Mouse (Mus musculus): ENCODE results near the gene Tbc1d22b. TPM values are rescaled to one million over a fixed set of nuclear protein-coding genes. Genes with fewer than 3 reads are reported as not detected.

The Tbc1d22b gene
- polyA plus RNA-seq, 1 experiment from 2014 or later, result 26.1 TPM

DNA sequence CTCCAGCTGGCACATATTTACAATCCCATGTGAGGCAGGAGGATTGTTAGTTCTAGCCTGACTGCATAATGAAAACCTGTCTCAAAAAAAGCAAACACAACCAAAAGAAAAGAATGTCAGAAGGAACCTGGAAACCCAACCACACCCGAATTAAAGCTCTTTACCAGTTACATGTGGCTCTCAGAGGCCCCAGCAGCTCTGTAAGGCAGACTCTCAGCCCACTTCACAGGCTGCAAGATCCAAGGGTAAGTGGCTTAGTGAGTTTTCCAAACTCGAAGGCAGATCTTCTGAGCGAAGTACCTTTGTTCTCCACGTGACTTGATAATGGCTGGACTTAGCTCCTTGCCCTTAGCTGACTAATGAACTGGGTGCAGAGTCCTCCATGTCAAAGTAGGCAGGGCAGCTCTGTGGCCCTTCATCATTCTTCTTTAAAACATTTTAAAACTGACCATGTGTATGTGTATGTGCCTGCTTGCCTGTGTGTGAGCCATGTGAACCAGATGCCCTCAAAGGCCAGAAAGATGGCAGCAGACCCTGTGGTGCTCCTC lies 30.1 kb downstream of the Tbc1d22b start:
- Histone ChIP-seq H3K9ac (replicated peaks) (no peak overlapping the region), H3K36me3 (peaks cover 81% of the 10 kb centered on the region), H3K27me3 (no peaks in the 10 kb centered on the region), H3K4me3 (replicated peaks) (no peak overlapping the region), H3K4me1 (replicated peaks) (no peaks in the 10 kb centered on the region), H3K9me3 (no peaks in the 10 kb centered on the region), H3K27ac (no peak overlapping the region), H3K4me2 (replicated peaks) (no peak overlapping the region)
- 84% methylated on average over 4 of the region's 4 CpGs for WGBS
- no peak for ATAC-seq

DNA sequence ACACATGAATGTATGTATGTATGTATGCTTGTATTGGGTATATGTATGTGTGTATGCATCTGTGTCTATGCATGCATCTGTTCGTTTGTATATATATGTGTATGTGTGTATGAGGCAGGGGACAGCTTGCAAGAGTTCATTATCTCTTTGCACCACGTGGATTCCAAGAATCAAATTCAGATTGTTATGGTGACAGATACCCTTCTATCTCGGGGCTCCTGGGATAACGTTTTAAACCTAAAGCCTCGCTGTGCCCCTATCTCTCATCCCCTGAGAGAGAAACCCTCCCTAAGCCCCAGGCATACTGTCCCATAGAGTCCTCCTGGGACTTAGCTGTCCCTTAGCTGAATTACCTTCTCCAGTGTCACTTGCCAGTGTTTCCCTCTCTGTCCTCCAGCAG lies 34.0 kb downstream of the Tbc1d22b start:
- Histone ChIP-seq H3K9me3 (no peaks in the 10 kb centered on the region), H3K4me1 (replicated peaks) (peaks cover 3% of the 10 kb centered on the region; the same call in 1 of the 2 replicates), H3K9ac (replicated peaks) (no peak overlapping the region), H3K4me3 (replicated peaks) (no peak overlapping the region), H3K27ac (no peak overlapping the region), H3K27me3 (no peaks in the 10 kb centered on the region), H3K36me3 (peaks cover 59% of the 10 kb centered on the region), H3K4me2 (replicated peaks) (no peak overlapping the region)
- WGBS, result 84% methylated on average over 5 of the region's 5 CpGs
- no peak for ATAC-seq

DNA sequence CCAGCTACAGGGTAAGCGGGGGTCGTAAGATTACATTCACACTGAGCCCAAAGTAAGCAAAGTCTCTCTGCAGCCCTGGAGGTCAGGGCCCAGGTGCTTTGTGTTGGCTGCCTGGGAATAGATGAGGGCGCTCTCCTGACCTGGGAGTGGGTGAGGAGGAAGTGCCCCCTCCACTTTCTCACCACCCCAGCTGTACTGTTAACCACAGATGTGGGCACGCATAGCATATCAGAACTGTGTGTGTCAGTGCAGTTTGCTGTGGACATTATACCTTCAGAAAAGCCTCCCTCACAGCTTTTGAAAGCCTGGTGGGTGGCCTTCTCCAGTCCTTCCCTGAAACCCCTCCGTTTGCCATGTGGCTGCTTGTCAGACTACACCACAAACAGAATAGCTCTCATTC lies 34.7 kb downstream of the Tbc1d22b start:
- H3K9ac ChIP-seq (replicated peaks), result no peak overlapping the region
- 84% methylated on average over 5 of the region's 5 CpGs for WGBS
- H3K4me2 ChIP-seq (replicated peaks), result no peak overlapping the region
- peaks cover 10% of the 10 kb centered on the region for H3K4me1 ChIP-seq (replicated peaks)
- no peaks in the 10 kb centered on the region for H3K27me3 ChIP-seq
- peaks cover 52% of the 10 kb centered on the region for H3K36me3 ChIP-seq
- H3K9me3 ChIP-seq, result no peaks in the 10 kb centered on the region
- no peak overlapping the region for H3K27ac ChIP-seq
- ATAC-seq, result no peak
- H3K4me3 ChIP-seq (replicated peaks), result no peak overlapping the region

DNA sequence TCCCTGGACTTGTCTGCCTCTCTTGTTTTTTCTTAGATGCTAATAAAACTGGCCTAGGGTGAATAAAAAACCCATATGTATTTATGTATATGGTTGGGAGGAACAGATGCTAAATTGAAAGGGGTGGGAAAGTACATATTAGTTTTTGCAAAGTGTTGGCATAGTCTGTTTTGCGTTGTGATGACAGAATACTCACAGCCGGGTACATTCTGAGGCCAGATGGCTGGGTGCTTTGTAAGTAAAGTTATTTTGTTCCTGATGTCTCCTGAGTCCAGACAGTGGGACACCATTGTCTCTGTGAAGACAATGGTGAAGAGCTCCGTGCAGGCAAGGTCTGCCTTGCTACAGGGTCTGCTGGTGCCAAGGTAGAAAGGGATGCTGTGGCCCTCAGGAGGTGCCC lies 35.2 kb downstream of the Tbc1d22b start:
- peaks cover 14% of the 10 kb centered on the region for H3K4me1 ChIP-seq (replicated peaks)
- H3K27me3 ChIP-seq, result no peaks in the 10 kb centered on the region
- WGBS, result 69% methylated on average over 3 of the region's 3 CpGs
- no peak overlapping the region for H3K4me3 ChIP-seq (replicated peaks)
- H3K36me3 ChIP-seq, result peaks cover 47% of the 10 kb centered on the region
- no peak overlapping the region for H3K9ac ChIP-seq (replicated peaks)
- no peak for ATAC-seq
- H3K27ac ChIP-seq, result no peak overlapping the region
- H3K4me2 ChIP-seq (replicated peaks), result no peak overlapping the region
- no peaks in the 10 kb centered on the region for H3K9me3 ChIP-seq

DNA sequence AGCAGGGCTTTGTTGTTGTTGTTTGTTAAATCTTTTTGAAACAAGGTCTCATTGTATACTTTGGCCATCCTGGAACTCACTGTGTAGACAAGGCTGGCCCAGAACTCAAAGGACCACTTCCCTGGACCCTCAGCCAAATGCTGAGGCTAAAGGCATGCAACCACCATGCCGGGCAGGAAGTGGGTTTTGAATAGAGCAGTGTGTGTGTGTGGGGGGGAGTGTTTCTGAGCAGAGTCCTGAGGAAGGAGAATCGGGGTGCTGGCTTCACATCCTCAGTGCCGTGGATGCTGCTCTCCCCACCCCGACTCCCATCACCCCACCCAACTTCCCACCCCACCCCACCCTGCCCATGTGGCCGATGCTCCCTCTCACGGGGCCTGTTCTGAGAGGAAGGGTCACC lies 35.9 kb downstream of the Tbc1d22b start:
- Histone ChIP-seq H3K9me3 (no peaks in the 10 kb centered on the region), H3K4me1 (replicated peaks) (peaks cover 18% of the 10 kb centered on the region), H3K27ac (no peak overlapping the region), H3K36me3 (peaks cover 44% of the 10 kb centered on the region), H3K4me3 (replicated peaks) (no peak overlapping the region), H3K27me3 (no peaks in the 10 kb centered on the region), H3K4me2 (replicated peaks) (no peak overlapping the region), H3K9ac (replicated peaks) (no peak overlapping the region)
- no peak for ATAC-seq
- 94% methylated on average over 6 of the region's 6 CpGs for WGBS

DNA sequence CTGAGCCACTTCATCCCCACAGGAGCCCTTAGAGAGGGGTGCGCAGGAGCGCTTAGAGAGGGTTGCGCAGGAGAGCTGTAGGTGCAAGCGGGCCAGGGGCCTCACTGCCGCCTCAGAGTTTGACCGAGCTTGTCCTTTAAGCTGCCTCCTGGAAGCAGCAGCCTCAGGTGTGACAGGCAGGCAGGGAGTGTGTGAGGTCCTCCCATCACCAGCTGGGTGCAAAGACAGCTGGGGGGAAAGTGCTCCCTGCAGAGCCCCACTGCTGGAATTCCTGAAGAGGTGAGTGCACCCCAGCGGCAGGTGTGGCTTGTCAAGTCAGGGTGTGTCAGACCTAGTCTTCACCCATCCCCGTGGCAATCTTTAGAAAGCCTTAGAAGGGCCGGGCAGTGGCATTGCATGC lies 37.3 kb downstream of the Tbc1d22b start:
- no peak overlapping the region for H3K4me2 ChIP-seq (replicated peaks)
- no peak overlapping the region for H3K9ac ChIP-seq (replicated peaks)
- no peaks in the 10 kb centered on the region for H3K27me3 ChIP-seq
- WGBS, result 85% methylated on average over 9 of the region's 9 CpGs
- H3K4me1 ChIP-seq (replicated peaks), result peaks cover 18% of the 10 kb centered on the region
- H3K4me3 ChIP-seq (replicated peaks), result no peak overlapping the region
- H3K27ac ChIP-seq, result no peak overlapping the region
- H3K9me3 ChIP-seq, result no peaks in the 10 kb centered on the region
- ATAC-seq, result no peak
- peaks cover 32% of the 10 kb centered on the region for H3K36me3 ChIP-seq

DNA sequence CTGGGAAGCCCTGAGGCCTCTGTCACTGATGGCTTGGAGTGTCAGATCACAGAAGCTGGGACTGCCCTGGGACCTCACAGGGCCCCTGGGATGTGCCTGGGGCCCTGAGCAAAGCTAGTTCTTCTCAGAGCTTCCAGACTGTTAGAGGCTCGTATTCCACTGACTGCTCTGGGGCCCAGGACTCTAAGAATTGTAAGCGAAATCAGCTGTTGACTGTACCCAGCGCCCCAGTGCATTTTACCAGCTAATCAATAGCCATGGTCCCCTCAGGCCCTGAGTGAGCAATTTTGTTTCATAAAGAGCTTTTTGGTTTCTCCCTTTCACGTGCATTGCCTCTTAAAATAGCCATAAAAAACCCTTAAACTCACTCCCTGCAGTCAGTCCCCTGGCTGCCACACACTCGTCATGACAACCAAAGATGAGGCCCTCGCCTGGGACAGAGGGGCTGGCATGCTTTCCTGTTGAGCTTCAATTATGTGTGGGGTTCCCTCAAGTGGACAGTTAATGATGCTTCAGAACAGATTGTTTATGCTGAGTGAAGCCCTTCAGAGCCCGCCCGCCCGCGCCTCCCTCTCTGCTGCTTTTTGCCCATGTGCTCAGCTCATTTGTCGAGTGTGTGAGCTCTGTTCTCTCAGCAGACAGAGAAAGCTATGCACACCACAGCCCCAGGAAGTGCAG lies 39.8 kb downstream of the Tbc1d22b start:
- no peaks in the 10 kb centered on the region for H3K9me3 ChIP-seq
- H3K9ac ChIP-seq (replicated peaks), result no peak overlapping the region
- whole genome bisulfite sequencing, result 39% methylated on average over 11 of the region's 11 CpGs
- H3K36me3 ChIP-seq, result peaks cover 19% of the 10 kb centered on the region
- ATAC-seq, result peak; percentile 81
- no peaks in the 10 kb centered on the region for H3K27me3 ChIP-seq
- H3K4me3 ChIP-seq (replicated peaks), result no peak overlapping the region
- H3K27ac ChIP-seq, result peak overlapping the region; percentile 35
- H3K4me1 ChIP-seq (replicated peaks), result peaks cover 18% of the 10 kb centered on the region
- H3K4me2 ChIP-seq (replicated peaks), result no peak overlapping the region

DNA sequence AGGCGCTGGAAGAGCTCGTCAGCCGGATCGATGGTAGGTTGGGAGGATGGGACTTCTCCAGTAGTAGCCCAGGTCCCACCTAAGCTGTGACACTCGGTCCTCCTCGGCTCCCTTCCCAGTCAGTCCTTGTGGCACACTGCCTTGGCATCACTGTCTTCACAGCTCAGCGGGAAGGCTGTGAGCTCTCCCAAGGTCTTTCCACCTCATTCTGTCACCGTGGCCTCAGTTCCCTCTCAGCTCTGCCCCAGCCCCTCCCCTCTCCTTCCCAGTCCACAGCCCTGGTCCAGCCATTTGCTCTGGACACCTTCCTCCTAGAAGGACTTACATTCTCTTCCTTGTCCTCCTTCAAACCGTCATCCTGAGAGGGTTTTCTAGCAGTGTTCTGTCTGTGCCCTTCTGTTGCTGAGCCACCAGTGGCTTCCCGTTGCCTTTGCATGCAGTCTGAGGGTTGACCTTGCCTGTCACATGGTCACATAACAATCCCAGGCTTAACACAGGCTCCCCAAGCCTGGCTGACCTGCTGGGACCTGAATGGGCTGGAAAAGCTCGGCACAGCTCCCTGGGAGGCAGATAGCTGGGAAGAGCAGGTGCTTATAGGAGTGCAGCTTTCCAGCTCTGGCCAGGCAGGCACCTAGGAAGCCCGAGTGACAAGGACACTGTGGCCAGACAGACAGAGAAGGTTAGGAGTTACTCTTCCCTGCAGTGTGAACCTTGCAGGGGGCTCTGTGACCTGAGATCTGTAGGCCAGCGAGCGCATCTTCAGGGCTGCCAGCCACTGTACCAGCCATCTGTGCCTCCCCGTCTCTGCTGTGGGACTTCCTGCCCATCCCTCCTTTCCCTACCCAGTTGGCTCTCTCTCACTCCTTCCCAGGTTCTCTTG lies 46.5 kb downstream of the Tbc1d22b start:
- Histone ChIP-seq H3K9me3 (no peaks in the 10 kb centered on the region), H3K27me3 (no peaks in the 10 kb centered on the region), H3K4me3 (replicated peaks) (no peak overlapping the region), H3K4me1 (replicated peaks) (peaks cover 20% of the 10 kb centered on the region), H3K9ac (replicated peaks) (0 out of 2 replicates have a peak overlapping the region, but pooled peaks have one; percentile 23), H3K36me3 (peaks cover 61% of the 10 kb centered on the region), H3K4me2 (replicated peaks) (no peak overlapping the region), H3K27ac (no peak overlapping the region; the same call in 1 of the 2 replicates)
- no peak for ATAC-seq
- 77% methylated on average over 15 of the region's 15 CpGs for WGBS

DNA sequence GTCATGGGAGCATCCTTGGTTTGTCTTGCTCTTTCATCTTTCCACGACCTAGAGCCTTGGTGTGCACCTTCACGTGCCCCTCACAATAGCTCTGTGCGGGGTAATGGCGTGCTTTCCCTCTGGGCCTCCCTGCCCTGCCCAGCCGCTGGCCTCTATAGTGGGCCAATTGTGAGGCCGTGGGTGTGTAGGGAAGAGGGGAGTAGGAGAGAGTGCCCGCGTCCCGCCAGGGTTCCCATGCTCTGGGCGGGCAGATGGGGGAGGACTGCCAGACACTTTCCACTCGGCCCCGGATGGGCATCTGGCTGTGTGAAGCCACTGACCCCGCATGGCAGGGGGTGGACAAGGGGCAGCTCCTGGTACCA lies 47.2 kb downstream of the Tbc1d22b start:
- Histone ChIP-seq H3K27ac (no peak overlapping the region; the same call in 1 of the 2 replicates), H3K4me2 (replicated peaks) (no peak overlapping the region), H3K27me3 (no peaks in the 10 kb centered on the region), H3K4me3 (replicated peaks) (no peak overlapping the region), H3K9ac (replicated peaks) (no peak overlapping the region), H3K36me3 (peaks cover 68% of the 10 kb centered on the region), H3K9me3 (no peaks in the 10 kb centered on the region), H3K4me1 (replicated peaks) (peaks cover 20% of the 10 kb centered on the region)
- WGBS, result 75% methylated on average over 13 of the region's 13 CpGs
- no peak for ATAC-seq

DNA sequence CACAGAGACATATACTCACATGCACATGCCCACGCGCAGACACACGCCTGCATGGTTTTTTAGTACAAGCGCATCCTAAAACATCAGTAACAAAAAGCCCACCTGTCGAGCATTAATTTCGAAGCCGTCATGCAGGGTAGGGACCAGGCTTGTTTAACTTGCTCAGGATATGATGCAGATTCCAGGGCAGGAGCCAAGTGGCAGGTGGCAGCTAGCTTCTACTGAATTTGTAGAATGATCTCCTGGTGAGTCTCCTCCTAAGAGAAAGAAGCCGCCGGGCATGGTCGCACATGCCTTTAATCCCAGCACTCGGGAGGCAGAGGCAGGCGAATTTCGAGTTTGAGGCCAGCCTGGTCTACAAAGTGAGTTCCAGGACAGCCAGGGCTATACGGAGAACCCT lies 49.5 kb downstream of the Tbc1d22b start:
- no peak for ATAC-seq
- no peak overlapping the region for H3K4me3 ChIP-seq (replicated peaks)
- peaks cover 20% of the 10 kb centered on the region for H3K4me1 ChIP-seq (replicated peaks)
- H3K9me3 ChIP-seq, result no peaks in the 10 kb centered on the region
- 92% methylated on average over 14 of the region's 14 CpGs for WGBS
- H3K27ac ChIP-seq, result no peak overlapping the region
- H3K9ac ChIP-seq (replicated peaks), result no peak overlapping the region
- H3K27me3 ChIP-seq, result no peaks in the 10 kb centered on the region
- no peak overlapping the region for H3K4me2 ChIP-seq (replicated peaks)
- peaks cover 80% of the 10 kb centered on the region for H3K36me3 ChIP-seq

DNA sequence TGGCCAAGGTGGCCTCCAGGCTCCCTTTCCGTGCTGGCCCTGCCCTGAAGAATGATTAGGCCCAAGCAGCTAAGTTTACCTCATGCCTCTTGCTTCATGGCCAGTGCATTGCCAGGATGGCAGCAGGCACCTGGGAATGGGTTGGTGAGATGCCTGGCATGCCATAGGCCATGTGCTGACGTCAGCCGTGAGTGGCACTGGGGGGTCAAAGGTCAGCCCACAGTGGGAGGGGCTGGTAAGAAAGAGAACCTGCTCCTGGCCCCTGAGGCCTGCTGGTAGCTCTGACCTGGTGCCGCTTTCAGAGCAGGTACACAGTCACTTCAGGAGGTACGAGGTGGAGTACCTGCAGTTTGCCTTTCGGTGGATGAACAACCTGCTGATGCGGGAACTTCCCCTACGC lies 50.0 kb downstream of the Tbc1d22b start:
- Histone ChIP-seq H3K36me3 (peaks cover 75% of the 10 kb centered on the region), H3K4me1 (replicated peaks) (peaks cover 20% of the 10 kb centered on the region), H3K4me3 (replicated peaks) (no peak overlapping the region), H3K4me2 (replicated peaks) (no peak overlapping the region), H3K9me3 (no peaks in the 10 kb centered on the region), H3K27ac (no peak overlapping the region), H3K27me3 (no peaks in the 10 kb centered on the region), H3K9ac (replicated peaks) (no peak overlapping the region)
- 91% methylated on average over 8 of the region's 8 CpGs for WGBS
- ATAC-seq, result no peak

DNA sequence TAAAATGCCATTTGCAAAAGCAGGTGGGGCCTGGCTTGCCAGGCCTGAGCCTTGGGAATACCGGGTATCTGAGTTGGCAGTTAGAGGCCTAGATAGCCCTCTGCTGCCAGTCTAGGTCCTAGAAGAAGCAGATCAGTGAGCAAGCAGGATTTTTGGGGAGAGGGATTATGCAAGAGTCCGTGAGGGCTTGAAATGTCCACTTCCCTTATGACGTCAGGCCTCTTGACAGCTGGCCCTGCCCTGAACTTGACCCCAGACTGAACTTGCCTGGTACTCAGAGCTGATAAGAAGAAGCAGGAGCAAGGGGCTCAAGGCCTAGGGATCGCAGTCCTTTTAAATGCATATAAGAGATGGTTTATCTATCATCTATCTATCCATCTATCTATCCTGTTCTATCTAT lies 51.8 kb downstream of the Tbc1d22b start:
- Histone ChIP-seq H3K27ac (no peak overlapping the region), H3K9me3 (no peaks in the 10 kb centered on the region), H3K4me3 (replicated peaks) (no peak overlapping the region), H3K4me1 (replicated peaks) (peaks cover 14% of the 10 kb centered on the region), H3K36me3 (peaks cover 64% of the 10 kb centered on the region), H3K27me3 (no peaks in the 10 kb centered on the region), H3K9ac (replicated peaks) (0 out of 2 replicates have a peak overlapping the region, but pooled peaks have one; percentile 28), H3K4me2 (replicated peaks) (no peak overlapping the region)
- WGBS, result 76% methylated on average over 4 of the region's 4 CpGs
- ATAC-seq, result no peak

Measured in midbrain, embryonic 13.5 days (tissue).